Mouse (Mus musculus) liver, postnatal 0 days (tissue): ENCODE data around the gene Mmp8.

Experiments used
- CTCF ChIP-seq: sonication (generic); IDR thresholded peaks from 2 replicates; pipeline ENCODE4 v1.5.1; 2016; ENCODE audit warnings: antibody characterized with exemption, low read depth
- EP300 ChIP-seq: IDR thresholded peaks from 2 replicates; pipeline ENCODE4 v1.6.1; 2016; ENCODE audit warnings: antibody characterized with exemption, low read depth, mild to moderate bottlenecking

- no peak for TF ChIP-seq EP300
- TF ChIP-seq CTCF: no peak
Observed at GRCm38 (mm10) chr9:7526255-7526940, 31.9 kb upstream of the Mmp8 start.
